Mouse (Mus musculus) CH12.LX (cell line): Measurements from ENCODE around the gene Slco1a6. TPM values are rescaled to one million over a fixed set of nuclear protein-coding genes. Genes with fewer than 3 reads are reported as not detected.

Source experiments
- DNase-seq: peaks from one replicate; pipeline ENCODE4 v3.0.0-alpha.2; 2013; ENCODE audit errors: extremely low read depth
- H3K27ac ChIP-seq: 2 replicates; pipeline ENCODE4 v1.5.1; 2012; ENCODE audit warnings: low read depth, mild to moderate bottlenecking, control low read depth, moderate library complexity; ENCODE audit not compliant: insufficient read depth
- H3K27me3 ChIP-seq: replicated peaks from 2 replicates; pipeline ENCODE3; 2012; ENCODE audit warnings: inconsistent platforms
- H3K36me3 ChIP-seq, 2 experiments: replicated peaks in 1 of 2; 2 replicates each; pipeline versions ENCODE3 to v1.6.1; 2012; ENCODE audit warnings: inconsistent platforms in 1 of 2, low read length in 1 of 2, mild to moderate bottlenecking in 1 of 2, mixed read lengths in 1 of 2, moderate library complexity in 1 of 2; ENCODE audit not compliant: control insufficient read depth in 1 of 2, insufficient read depth in 1 of 2
- H3K4me1 ChIP-seq, 2 experiments: 2 replicates each; pipeline ENCODE4 v1.6.1; 2012; ENCODE audit warnings: inconsistent platforms in 1 of 2, moderate library complexity in 1 of 2; ENCODE audit not compliant: insufficient read depth in 2 of 2, control insufficient read depth in 1 of 2
- H3K4me2 ChIP-seq: 2 replicates; pipeline ENCODE4 v1.6.1; 2012; ENCODE audit warnings: low read depth, mild to moderate bottlenecking, control low read depth; ENCODE audit not compliant: poor library complexity, insufficient read depth, severe bottlenecking
- H3K4me3 ChIP-seq, 3 experiments: fragments of 150-350 bp in 1 of 3; sonication (generic) in 1 of 3; replicated peaks in 1 of 3; 2 replicates each; pipeline versions ENCODE3 to v1.5.1; 2011 to 2012; ENCODE audit warnings: low read depth in 2 of 3, low read length in 2 of 3, mild to moderate bottlenecking in 2 of 3, moderate library complexity in 2 of 3, control low read depth in 1 of 3, improper control_type of control experiment in 1 of 3, inconsistent platforms in 1 of 3, mixed read lengths in 1 of 3; ENCODE audit not compliant: poor library complexity in 1 of 3
- H3K79me2 ChIP-seq: replicated peaks from 2 replicates; pipeline ENCODE4 v1.6.1; 2012; ENCODE audit warnings: mild to moderate bottlenecking, moderate library complexity; ENCODE audit not compliant: control insufficient read depth, poor library complexity, insufficient read depth, severe bottlenecking; ENCODE audit errors: extremely low read depth
- H3K9ac ChIP-seq: 2 replicates; pipeline ENCODE4 v1.6.1; 2012; ENCODE audit warnings: low read depth, mild to moderate bottlenecking, control low read depth, moderate library complexity; ENCODE audit not compliant: insufficient read depth
- H3K9me3 ChIP-seq: replicated peaks from 2 replicates; pipeline ENCODE3; 2012; ENCODE audit warnings: low read length, inconsistent platforms, mixed read lengths
- BHLHE40 ChIP-seq: IDR thresholded peaks from 2 replicates; pipeline ENCODE4 v1.6.1; 2011; ENCODE audit warnings: mild to moderate bottlenecking, low read depth, low read length, improper control_type of control experiment
- HCFC1 ChIP-seq: IDR thresholded peaks from 2 replicates; pipeline ENCODE4 v1.6.1; 2012; ENCODE audit warnings: low read depth, mild to moderate bottlenecking, inconsistent platforms, low read length, improper control_type of control experiment
- IRF4 ChIP-seq: IDR thresholded peaks from 2 replicates; pipeline ENCODE4 v1.6.1; 2014; ENCODE audit warnings: low read depth, mild to moderate bottlenecking, inconsistent platforms, low read length, improper control_type of control experiment
- JUND ChIP-seq: conservative IDR thresholded peaks from 2 replicates; pipeline ENCODE4 v1.6.1; 2011; ENCODE audit warnings: low read depth, low read length, improper control_type of control experiment
- MAFK ChIP-seq: IDR thresholded peaks from 2 replicates; pipeline ENCODE4 v1.6.1; 2011; ENCODE audit warnings: low read length, improper control_type of control experiment; ENCODE audit not compliant: insufficient replicate concordance
- MAX ChIP-seq: IDR thresholded peaks from 2 replicates; pipeline ENCODE4 v1.6.1; 2011; ENCODE audit warnings: low read length, improper control_type of control experiment
- MAZ ChIP-seq: IDR thresholded peaks from 2 replicates; pipeline ENCODE4 v1.6.1; 2012; ENCODE audit warnings: low read depth, mild to moderate bottlenecking, inconsistent platforms, low read length, improper control_type of control experiment, moderate library complexity
- MXI1 ChIP-seq: IDR thresholded peaks from 2 replicates; pipeline ENCODE4 v1.6.1; 2011; ENCODE audit warnings: mild to moderate bottlenecking, low read depth, low read length, improper control_type of control experiment
- MYC ChIP-seq: IDR thresholded peaks from 2 replicates; pipeline ENCODE4 v1.6.1; 2011; ENCODE audit warnings: low read depth, mild to moderate bottlenecking, improper control_type of control experiment, low read length
- POLR2AphosphoS2 ChIP-seq: IDR thresholded peaks from 2 replicates; pipeline ENCODE4 v1.6.1; 2011; ENCODE audit warnings: low read depth, low read length, improper control_type of control experiment
- RCOR1 ChIP-seq: conservative IDR thresholded peaks from 2 replicates; pipeline ENCODE4 v1.6.1; 2012; ENCODE audit warnings: low read depth, mild to moderate bottlenecking, inconsistent platforms, low read length, improper control_type of control experiment
- SMC3 ChIP-seq: IDR thresholded peaks from 2 replicates; pipeline ENCODE4 v1.6.1; 2011; ENCODE audit warnings: low read depth, low read length, improper control_type of control experiment
- TBP ChIP-seq: conservative IDR thresholded peaks from 2 replicates; pipeline ENCODE4 v1.6.1; 2011; ENCODE audit warnings: low read depth, low read length, improper control_type of control experiment
- UBTF ChIP-seq: IDR thresholded peaks from 2 replicates; pipeline ENCODE4 v1.6.1; 2012; ENCODE audit warnings: low read depth, mild to moderate bottlenecking, inconsistent platforms, low read length, improper control_type of control experiment, moderate library complexity
- USF1 ChIP-seq: IDR thresholded peaks from 2 replicates; pipeline ENCODE4 v1.6.1; 2014; ENCODE audit warnings: low read depth, mild to moderate bottlenecking, inconsistent platforms, low read length, improper control_type of control experiment
- USF2 ChIP-seq: conservative IDR thresholded peaks from 2 replicates; pipeline ENCODE4 v1.6.1; 2011; ENCODE audit warnings: low read depth, low read length, improper control_type of control experiment
- ZC3H11A ChIP-seq: IDR thresholded peaks from 2 replicates; pipeline ENCODE4 v1.6.1; 2012; ENCODE audit warnings: low read depth, mild to moderate bottlenecking, inconsistent platforms, low read length, improper control_type of control experiment
- ZKSCAN1 ChIP-seq: IDR thresholded peaks from 2 replicates; pipeline ENCODE4 v1.6.1; 2012; ENCODE audit warnings: low read depth, inconsistent platforms, low read length, improper control_type of control experiment, borderline replicate concordance
- dilution Hi-C: fragments of 300-500 bp; cut with MboI; formaldehyde crosslinking; loops from 2 replicates; pipeline ENCODE4 v1.14.3; 2020; ENCODE audit warnings: low sequenced_read_pairs; ENCODE audit not compliant: extremely low pct_unique_long_range_greater_than_20kb, extremely low pct_ligation_motif_present
- in situ Hi-C: fragments of 300-500 bp; cut with MboI; formaldehyde crosslinking; loops from 3 replicates; pipeline ENCODE4 v1.14.3; 2019; ENCODE audit warnings: low sequenced_read_pairs, low pct_ligation_motif_present, low pct_unique_long_range_greater_than_20kb, mixed read lengths
- polyA plus RNA-seq: library from polyadenylated mRNA; unstranded; fragments of >175 nt; gene quantifications from 2 replicates; pipeline ENCODE4 v1.2.1, GENCODE M21; 2012; ENCODE audit warnings: low read depth; ENCODE audit not compliant: insufficient read length
- total RNA-seq, 2 experiments: library from RNA; depleted of rRNA; stranded (reverse); fragments of 300-350 nt in 1 of 2; fragments of >200 nt in 1 of 2; gene quantifications; 2 replicates each; pipeline ENCODE4 v1.2.3; 2012 to 2014

Slco1a6 gene
- total and polyA plus RNA-seq, 3 experiments = 1.4 TPM; not detected in 2

DNA sequence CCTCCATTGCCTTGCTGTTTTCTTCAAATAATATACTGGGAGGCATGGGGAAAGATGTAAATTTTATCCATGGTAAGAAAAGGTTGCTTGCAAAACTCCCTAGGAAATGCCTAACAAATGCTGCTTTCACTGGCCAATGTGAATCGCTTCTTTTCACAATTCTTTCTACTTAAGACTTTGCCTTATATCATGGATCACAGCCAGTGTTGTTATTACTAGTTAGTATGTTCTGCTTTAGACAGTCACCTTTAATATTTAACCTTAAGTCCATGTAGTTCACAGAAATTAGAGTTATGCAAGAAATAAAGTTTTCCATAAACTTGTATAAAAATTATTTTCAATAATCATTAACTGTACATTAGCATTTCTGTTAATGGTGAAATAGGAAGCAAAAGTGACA, 60.0 kb downstream of the Slco1a6 start:
- Histone ChIP-seq H3K79me2 (no peaks in the 10 kb centered on the region), H3K9ac (no peak overlapping the region), H3K27ac (no peak overlapping the region), H3K27me3 (no peaks in the 10 kb centered on the region), H3K9me3 (peaks cover 11% of the 10 kb centered on the region), H3K4me2 (no peak overlapping the region), H3K36me3 (no peaks in the 10 kb centered on the region), H3K4me1 (no peaks in the 10 kb centered on the region), H3K4me3 (no peak overlapping the region)
- no peak for TF ChIP-seq SMC3
- no peak for TF ChIP-seq USF2
- no peak for TF ChIP-seq HCFC1
- TF ChIP-seq MYC = no peak
- no peak for TF ChIP-seq MAZ
- TF ChIP-seq MXI1 = no peak
- no peak for TF ChIP-seq BHLHE40
- no peak for TF ChIP-seq ZKSCAN1
- TF ChIP-seq RCOR1 = no peak
- TF ChIP-seq IRF4 = no peak
- TF ChIP-seq MAX = no peak
- no peak for TF ChIP-seq ZC3H11A
- TF ChIP-seq POLR2AphosphoS2 = no peak
- no peak for TF ChIP-seq UBTF
- no peak for TF ChIP-seq JUND
- no peak for TF ChIP-seq TBP
- dilution Hi-C loops (no loop called here), in situ Hi-C loops (no loop called here)
- DNase-seq = no peak

DNA sequence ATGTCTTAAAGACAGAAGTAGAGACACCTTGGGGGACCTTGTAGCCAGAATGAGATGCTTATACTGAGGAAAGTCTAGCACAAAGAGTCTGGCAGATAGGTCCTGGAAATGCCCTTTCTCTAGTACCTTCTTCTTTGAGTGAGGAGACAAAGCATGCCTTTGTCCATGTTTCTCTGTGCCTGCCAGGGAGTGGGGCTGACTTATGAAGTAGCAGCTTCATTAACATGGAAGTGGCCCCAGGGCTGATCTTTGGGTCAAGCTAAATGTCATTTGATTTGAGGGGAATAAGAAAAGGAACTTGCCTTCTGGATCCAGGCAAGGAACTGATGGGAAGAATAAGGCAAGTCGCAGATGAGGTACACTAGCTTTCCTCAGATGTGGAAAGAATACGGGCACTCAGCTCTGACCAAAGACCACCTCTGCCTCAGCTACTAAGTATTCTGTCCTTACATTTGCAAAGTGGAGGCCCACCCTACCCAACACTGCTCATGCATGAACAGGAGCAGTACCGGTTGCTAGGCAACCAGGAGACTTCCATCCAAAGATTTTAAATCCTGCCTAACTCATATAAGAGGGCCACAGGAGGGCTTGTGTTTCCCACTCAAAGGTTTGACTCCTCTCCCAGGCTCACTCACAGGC, 96.5 kb downstream of the Slco1a6 start:
- Histone ChIP-seq H3K4me3 (no peak overlapping the region), H3K4me2 (no peak overlapping the region), H3K36me3 (no peaks in the 10 kb centered on the region), H3K27me3 (no peaks in the 10 kb centered on the region), H3K9me3 (peaks cover 34% of the 10 kb centered on the region), H3K9ac (no peak overlapping the region), H3K4me1 (no peaks in the 10 kb centered on the region), H3K79me2 (no peaks in the 10 kb centered on the region), H3K27ac (no peak overlapping the region)
- no peak for DNase-seq
- TF ChIP-seq USF1 (no peak), POLR2AphosphoS2 (no peak), MAFK (no peak), BHLHE40 (no peak)
- in situ Hi-C loops (no loop called here), dilution Hi-C loops (no loop called here)
